Mouse (Mus musculus) adrenal gland, adult 18-20 months (tissue): ENCODE data around the gene Tst. TPM values are rescaled to one million over a fixed set of nuclear protein-coding genes. Genes with fewer than 3 reads are reported as not detected.
A peak's percentile ranks its signal among the peaks of the same experiment; 100 is the strongest.

ENCODE experiments used
- DNase-seq, 2 experiments: peaks; one replicate each; pipeline ENCODE4 v3.0.0; 2021 to 2022; ENCODE audit warnings: low spot score in 2 of 2
- total RNA-seq, 2 experiments: library from RNA; stranded (reverse); gene quantifications; 1 replicate in 1 of 2; 2 replicates in 1 of 2; pipeline ENCODE4 v1.2.3; 2021

Gene Tst
- total RNA-seq, 2 experiments from 2014 or later, result 207 to 261 TPM

- no peak for DNase-seq
Observed at GRCm38 (mm10) chr15:78395478-78395962, 10.2 kb downstream of the Tst start, which contains the start of gene Tex33. Gene Tex33 (minus strand): TSS chr15:78395912.

GRCm38 (mm10) chr15:78390855-78391254, 14.9 kb downstream of the Tst start:
- no peak for DNase-seq

GRCm38 (mm10) chr15:78385564-78385963, 20.1 kb downstream of the Tst start:
- no peak for DNase-seq

- no peak for DNase-seq
Observed at GRCm38 (mm10) chr15:78384220-78385116, 21.2 kb downstream of the Tst start.

- DNase-seq, result no peak
Observed at GRCm38 (mm10) chr15:78383450-78384219, 22.1 kb downstream of the Tst start.

GRCm38 (mm10) chr15:78382115-78382514, 23.6 kb downstream of the Tst start:
- no peak for DNase-seq

GRCm38 (mm10) chr15:78380741-78381140, 25.0 kb downstream of the Tst start:
- DNase-seq, result no peak

GRCm38 (mm10) chr15:78380208-78380607, 25.5 kb downstream of the Tst start:
- DNase-seq, result no peak

GRCm38 (mm10) chr15:78378556-78378955, 27.2 kb downstream of the Tst start:
- no peak for DNase-seq

- no peak for DNase-seq
Observed at GRCm38 (mm10) chr15:78377859-78378258, 27.8 kb downstream of the Tst start.

GRCm38 (mm10) chr15:78374204-78374603, 31.5 kb downstream of the Tst start:
- DNase-seq, result peak in 1 of 2 experiments; percentile 40

GRCm38 (mm10) chr15:78372796-78373195, 32.9 kb downstream of the Tst start:
- DNase-seq, result no peak

GRCm38 (mm10) chr15:78369641-78370040, 36.1 kb downstream of the Tst start:
- DNase-seq, result no peak

- DNase-seq, result peak; percentile 51 to 59
Observed at GRCm38 (mm10) chr15:78368926-78369346, 36.8 kb downstream of the Tst start.

GRCm38 (mm10) chr15:78367811-78368210, 37.9 kb downstream of the Tst start:
- no peak for DNase-seq

- DNase-seq, result no peak
Observed at GRCm38 (mm10) chr15:78366875-78367274, 38.8 kb downstream of the Tst start.

- DNase-seq, result no peak
Observed at GRCm38 (mm10) chr15:78365916-78366315, 39.8 kb downstream of the Tst start.

- no peak for DNase-seq
Observed at GRCm38 (mm10) chr15:78355548-78355947, 50.2 kb downstream of the Tst start.

GRCm38 (mm10) chr15:78354958-78355357, 50.7 kb downstream of the Tst start:
- DNase-seq, result peak; percentile 46 to 52

- no peak for DNase-seq
Observed at GRCm38 (mm10) chr15:78351586-78352165, 54.0 kb downstream of the Tst start.
